Mouse (Mus musculus) activated CD4-positive, CD25-positive, alpha-beta regulatory T cell, adult 4 months (primary cell): ENCODE data around the gene A930018P22Rik. TPM values are rescaled to one million over a fixed set of nuclear protein-coding genes. Genes with fewer than 3 reads are reported as not detected.
"Not testable (repeated sequence)": the region's sequence is repeated elsewhere in the genome, so short reads cannot be mapped to it uniquely, and the experiment has no call there.

Source experiments
- ATAC-seq: one replicate; pipeline ENCODE4 v1.8.0; 2017
- polyA plus RNA-seq, 2 experiments: library from polyadenylated mRNA; unstranded; fragments of 100-300 nt; shearing (Covaris generic); gene quantifications; one replicate each; pipeline ENCODE4 v1.2.1; 2017

The A930018P22Rik gene
- not detected for polyA plus RNA-seq

DNA sequence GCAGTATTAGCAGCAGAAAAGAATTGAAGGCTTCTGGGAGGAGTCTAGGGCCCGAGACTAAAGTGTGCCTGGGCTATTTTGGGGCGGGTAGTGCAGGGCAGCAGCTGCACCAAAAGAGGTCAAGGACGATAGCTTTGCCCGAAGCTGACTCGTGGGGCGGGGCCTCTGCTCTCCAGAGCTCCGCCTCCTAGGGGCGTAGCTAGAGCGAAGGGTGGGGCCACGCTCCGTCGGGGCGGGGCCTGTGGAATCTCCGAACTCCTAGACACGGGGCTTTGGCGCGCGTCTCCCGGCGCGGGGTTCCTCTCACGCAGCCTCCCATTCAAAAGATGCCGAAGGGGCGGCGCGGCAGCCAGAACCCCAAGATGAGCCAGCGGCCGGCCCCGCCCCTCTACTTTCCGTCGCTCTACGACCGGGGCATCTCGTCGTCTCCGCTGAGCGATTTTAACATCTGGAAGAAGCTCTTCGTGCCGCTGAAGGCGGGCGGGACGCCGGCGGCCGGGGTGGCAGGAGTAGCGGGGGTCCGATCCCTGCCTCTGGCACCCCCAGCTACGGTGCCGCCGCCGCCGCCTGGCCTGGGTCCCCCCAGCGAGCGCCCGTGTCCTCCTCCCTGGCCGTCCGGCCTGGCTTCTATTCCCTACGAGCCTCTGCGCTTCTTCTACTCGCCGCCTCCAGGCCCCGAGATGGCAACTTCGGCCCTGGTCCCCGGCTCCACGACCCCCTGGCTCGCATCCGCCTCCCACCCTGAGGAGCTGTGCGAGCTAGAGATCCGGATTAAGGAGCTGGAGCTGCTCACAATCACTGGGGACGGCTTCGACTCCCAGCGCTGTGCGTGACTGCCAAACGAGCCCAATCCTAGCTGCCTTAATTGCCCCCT, at the start of gene A930018P22Rik:
TSS of gene A930018P22Rik (plus strand) at position 265 of the 874 bp plus-strand sequence.
- ATAC-seq: peak; percentile 87

DNA sequence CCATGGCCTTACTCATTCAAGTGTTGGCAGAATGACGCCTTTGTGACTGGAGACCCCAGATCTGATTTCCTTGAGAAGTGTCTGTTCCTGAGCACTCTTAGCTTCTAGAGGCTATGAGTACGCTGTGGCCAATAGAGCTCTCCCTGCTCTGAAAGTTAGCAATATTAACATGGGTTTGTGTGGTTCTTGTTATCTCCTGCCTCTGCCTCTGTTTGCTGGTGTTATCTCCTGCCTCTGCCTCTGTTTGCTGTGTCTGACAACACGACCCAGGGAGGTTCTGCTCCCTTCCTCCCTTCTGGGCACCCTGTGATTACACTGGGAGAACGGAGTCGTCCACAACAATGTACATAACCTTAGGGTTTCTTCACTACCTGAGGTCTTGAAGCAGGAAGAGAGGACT, 44.3 kb upstream of the A930018P22Rik start:
- ATAC-seq: not testable (repeated sequence)

DNA sequence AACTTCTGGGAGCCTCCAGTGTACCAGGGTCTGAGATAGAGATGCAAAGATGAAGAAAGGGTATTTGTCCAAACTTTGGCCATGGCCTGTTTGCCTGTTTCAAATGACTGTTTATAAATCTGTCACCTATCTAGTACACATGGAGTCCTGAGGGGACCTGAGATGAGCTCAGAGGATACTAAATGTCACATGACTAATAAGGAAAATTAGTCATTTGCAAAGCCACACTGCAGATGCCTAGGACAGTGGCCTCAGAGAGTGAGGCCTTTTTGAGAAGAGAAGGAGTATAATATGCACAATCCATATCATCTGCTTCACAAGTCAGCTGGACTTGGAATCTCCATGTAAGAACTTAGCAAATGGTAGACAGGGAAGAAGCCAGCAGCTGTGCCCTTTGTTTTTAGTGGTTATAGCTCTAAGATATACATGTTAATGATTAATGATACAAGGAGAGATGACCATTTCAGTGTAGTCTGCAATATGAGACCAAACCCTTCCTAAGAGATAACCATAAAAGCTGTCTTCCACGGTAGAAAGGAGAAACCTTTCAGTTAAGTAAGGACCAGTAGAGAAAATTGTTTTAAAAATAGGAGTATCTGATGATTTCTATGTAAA, 41.0 kb upstream of the A930018P22Rik start:
- not testable (repeated sequence) for ATAC-seq

DNA sequence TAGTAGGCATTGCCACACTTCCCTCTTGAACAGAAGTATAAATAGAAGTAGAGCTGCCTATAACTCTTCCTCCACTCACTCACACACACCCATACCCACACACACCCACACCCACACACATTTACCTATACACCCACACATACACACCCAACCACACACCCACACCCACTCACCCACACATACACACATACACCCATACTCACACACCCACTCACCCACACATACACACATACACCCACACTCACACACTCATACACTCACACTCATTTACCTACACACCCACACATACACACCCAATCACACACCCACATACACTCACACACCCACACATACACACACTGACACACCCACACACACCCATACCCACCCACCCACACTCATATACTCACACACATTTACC, 40.1 kb upstream of the A930018P22Rik start:
- no peak for ATAC-seq

GRCm38 (mm10) chr2:104084027-104084426, 38.5 kb upstream of the A930018P22Rik start:
- not testable (repeated sequence) for ATAC-seq

- not testable (repeated sequence) for ATAC-seq
These were observed 35.0 kb upstream of the A930018P22Rik start for GRCm38 (mm10) chr2:104087562-104087961.

- no peak for ATAC-seq
These were observed 29.3 kb upstream of the A930018P22Rik start for GRCm38 (mm10) chr2:104093305-104093704.

- ATAC-seq: no peak
These were observed 26.8 kb upstream of the A930018P22Rik start, which contains the start of gene Cd59a for GRCm38 (mm10) chr2:104095741-104096213. Gene Cd59a (plus strand): TSS chr2:104095801.

DNA sequence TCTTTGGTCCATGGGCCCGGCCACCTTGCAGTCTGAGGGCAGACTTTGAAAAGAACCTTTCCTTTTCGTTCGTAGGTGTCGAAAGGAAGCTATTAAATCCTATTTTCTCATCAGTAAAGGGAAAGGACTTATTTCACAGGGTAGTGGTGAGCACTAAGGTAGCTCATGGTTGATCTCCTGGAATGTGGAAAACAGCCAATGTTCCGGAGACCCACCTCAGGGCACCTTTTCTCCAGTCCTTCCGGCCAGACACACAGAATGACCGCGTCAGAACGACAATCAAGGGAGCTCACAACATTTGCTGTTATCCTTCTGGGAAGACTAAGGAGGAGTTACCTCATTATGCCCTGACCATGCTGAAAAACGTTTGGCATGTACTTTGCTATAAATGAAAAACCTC, 26.3 kb upstream of the A930018P22Rik start:
- ATAC-seq: no peak

- not testable (repeated sequence) for ATAC-seq
These were observed 25.8 kb upstream of the A930018P22Rik start for GRCm38 (mm10) chr2:104096796-104097195.

- not testable (repeated sequence) for ATAC-seq
These were observed 25.2 kb upstream of the A930018P22Rik start for GRCm38 (mm10) chr2:104097396-104097795.

GRCm38 (mm10) chr2:104098529-104099230, 23.9 kb upstream of the A930018P22Rik start:
- no peak for ATAC-seq

- no peak for ATAC-seq
These were observed 23.4 kb upstream of the A930018P22Rik start for GRCm38 (mm10) chr2:104099231-104099585.

DNA sequence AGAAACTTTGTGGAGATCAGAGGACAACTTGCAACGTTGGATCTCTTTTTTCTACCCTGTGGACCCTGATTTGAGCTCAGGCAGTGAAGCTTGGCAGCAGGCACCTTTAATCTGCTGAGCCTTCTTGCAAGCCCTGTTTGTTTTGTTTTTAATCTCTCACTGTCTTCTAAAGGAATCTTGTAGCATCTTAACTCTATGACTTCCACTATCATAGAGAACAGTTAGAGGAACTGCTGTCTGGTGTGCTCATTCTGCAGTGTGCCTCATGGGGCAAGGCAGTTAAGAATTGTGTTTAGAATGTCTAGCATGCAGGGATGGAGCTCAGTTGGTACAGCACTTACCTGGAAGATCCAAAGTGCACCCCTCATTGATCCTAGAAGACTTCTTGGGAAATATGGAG, 22.6 kb upstream of the A930018P22Rik start:
- no peak for ATAC-seq

DNA sequence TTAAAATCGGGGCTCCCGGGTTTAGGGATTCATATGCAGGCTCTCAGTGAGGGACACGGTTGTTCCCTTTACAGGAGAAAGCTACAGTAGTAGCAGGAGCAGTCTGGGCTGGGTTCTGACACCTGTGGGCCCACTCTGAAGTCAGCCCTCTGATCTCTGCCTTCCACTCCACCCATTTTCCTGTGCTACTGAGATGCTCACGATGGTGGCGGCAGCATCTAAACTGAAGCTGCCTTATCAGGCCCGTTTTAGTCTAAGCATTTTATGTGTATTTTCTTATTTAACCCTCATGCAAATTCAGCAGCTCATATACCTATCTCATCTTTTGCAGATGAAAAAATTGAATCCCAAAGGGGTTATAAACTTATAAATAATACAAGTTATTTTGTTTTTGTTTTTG, 17.8 kb upstream of the A930018P22Rik start:
- ATAC-seq: no peak

- not testable (repeated sequence) for ATAC-seq
These were observed 13.5 kb upstream of the A930018P22Rik start for GRCm38 (mm10) chr2:104109021-104109420.

GRCm38 (mm10) chr2:104109528-104109927, 13.0 kb upstream of the A930018P22Rik start:
- no peak for ATAC-seq

- ATAC-seq: no peak
These were observed 12.5 kb upstream of the A930018P22Rik start for GRCm38 (mm10) chr2:104110031-104110430.

DNA sequence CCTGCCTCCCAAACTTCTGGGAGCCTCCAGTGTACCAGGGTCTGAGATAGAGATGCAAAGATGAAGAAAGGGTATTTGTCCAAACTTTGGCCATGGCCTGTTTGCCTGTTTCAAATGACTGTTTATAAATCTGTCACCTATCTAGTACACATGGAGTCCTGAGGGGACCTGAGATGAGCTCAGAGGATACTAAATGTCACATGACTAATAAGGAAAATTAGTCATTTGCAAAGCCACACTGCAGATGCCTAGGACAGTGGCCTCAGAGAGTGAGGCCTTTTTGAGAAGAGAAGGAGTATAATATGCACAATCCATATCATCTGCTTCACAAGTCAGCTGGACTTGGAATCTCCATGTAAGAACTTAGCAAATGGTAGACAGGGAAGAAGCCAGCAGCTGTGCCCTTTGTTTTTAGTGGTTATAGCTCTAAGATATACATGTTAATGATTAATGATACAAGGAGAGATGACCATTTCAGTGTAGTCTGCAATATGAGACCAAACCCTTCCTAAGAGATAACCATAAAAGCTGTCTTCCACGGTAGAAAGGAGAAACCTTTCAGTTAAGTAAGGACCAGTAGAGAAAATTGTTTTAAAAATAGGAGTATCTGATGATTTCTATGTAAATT, 11.3 kb upstream of the A930018P22Rik start:
- ATAC-seq: not testable (repeated sequence)

- ATAC-seq: not testable (repeated sequence)
These were observed 9.0 kb upstream of the A930018P22Rik start for GRCm38 (mm10) chr2:104113563-104113962.

DNA sequence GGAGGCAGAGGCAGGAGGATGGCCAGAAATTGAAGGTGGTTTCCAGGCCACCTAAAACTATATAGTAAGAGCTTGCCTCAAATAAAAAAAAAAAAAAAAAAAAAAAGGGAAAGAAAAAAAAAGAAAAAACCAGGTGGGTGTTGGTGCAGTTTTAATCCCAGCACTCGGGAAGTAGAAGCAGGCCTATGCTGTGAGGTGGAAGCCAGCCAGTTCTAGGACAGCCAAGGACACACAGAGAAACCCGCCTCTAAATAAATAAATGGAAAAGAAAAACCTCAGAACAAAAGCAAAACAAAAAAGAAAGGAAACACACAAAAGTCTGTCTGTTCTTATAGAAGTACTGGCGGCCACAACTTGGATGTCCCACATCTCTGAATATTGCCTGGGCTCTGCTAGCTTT, 7.7 kb upstream of the A930018P22Rik start:
- no peak for ATAC-seq

- not testable (repeated sequence) for ATAC-seq
These were observed 5.4 kb upstream of the A930018P22Rik start for GRCm38 (mm10) chr2:104117173-104117572.
